Mouse (Mus musculus): Measurements from ENCODE around the gene Enpp1.
A peak's percentile ranks its signal among the peaks of the same experiment; 100 is the strongest.

The Enpp1 gene

DNA sequence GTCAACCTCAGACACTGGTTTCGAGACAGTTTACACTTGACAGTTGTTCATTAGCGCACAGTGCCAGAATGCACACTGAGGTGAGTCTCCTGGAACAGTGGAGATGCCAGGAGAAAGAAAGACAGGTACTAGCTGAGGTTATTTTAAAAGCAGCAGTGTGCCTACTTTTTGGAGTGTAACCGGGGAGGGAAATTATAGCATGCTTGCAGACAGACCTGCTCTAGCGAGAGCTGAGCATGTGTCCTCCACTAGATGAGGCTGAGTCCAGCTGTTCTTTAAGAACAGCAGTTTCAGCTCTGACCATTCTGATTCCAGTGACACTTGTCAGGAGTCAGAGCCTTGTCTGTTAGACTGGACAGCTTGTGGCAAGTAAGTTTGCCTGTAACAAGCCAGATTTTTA lies 114.2 kb downstream of the Enpp1 start:
- DNase-seq (ENCODE audit: low spot score in 2 of 2): no peak

DNA sequence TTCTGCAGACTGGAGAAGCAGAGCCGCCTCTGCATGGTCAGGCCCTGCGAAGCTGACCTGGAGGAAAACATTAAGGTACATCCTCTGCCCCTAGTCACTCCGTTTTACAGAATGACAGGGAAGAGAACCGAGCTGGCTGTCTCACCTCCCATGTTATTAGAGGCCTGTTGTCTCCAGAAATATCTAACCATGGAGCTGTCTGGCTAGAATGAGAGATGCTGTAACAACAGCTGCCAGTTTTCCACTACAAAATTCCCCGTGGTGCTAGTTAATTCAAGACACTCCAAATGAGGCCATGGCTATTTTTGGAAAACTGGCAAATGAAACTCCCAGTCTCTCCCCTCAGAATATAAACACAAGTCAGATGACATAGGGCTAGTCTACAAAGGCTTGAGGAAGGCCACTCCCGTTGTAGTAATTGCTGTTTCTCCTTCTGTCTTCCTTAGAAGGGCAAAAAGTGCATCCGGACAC lies 115.1 kb downstream of the Enpp1 start:
- no peak for DNase-seq (ENCODE audit: low spot score in 2 of 2)

GRCm38 (mm10) chr10:24596003-24596868 lies 115.7 kb downstream of the Enpp1 start:
- DNase-seq (ENCODE audit: low spot score in 2 of 2): no peak

GRCm38 (mm10) chr10:24595250-24596002 lies 116.5 kb downstream of the Enpp1 start, which contains the start of gene Ccn2:
Gene Ccn2 (plus strand): TSS chr10:24595442.
- peak; percentile 15 to 62 for DNase-seq (ENCODE audit: low spot score in 2 of 2)

DNA sequence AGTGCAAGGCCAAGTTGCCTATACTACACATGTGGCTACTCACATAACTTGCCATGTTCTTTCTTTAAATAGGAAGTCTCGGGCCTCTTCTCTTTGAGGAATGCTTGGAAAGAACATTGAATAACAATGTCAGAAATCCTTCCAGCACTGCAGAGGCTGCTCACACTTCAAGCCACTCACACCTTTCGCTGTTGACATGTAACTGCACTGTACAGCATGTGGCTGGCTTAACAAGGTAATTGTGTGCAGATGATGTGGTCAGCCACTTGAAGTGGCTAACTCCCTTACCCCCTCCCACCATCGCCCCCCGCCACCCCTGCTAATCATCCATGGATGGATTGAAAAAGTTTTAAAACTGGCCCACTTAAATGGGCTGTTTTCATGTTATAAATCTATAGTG lies 118.4 kb downstream of the Enpp1 start:
- DNase-seq (ENCODE audit: low spot score in 2 of 2): no peak

DNA sequence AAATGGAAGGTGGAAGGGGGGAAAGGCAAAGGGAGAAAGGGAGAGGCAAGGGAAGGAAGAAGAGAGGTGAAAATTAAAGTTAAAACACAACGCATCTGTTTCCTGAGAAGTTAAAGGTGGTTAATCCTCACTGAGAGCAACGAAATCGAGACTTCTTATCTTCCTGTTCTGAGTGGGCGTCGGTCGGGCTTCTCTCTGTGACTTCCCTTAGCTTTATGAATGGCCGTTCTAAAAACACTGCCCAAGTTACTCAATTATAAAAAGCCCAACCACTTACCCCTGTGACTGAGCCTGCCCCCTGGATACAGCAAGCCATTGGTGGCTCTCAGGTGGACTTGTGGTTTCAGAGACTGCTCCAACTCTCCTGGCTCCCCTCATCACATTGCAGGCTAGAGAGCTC lies 119.0 kb downstream of the Enpp1 start:
- DNase-seq (ENCODE audit: low spot score in 2 of 2): no peak

DNA sequence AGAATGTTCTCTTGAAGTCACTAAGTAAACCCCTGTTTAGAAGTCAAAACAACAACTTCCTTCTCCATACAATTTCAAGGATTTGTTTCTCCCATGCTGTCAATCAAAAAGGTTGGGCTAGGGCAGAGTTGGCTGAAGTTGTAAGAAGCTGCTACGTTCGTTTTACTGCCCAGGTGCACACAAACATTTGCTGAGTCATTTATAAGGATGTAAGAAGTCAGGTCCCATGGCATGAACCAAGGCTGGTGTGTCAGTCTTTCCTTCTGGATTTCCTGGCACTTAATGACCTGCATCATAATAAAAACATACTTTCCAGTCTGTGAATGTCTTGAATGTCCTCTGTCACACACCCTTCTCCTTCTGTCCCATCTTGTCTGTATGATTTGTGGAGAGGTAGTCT lies 119.6 kb downstream of the Enpp1 start:
- no peak for DNase-seq (ENCODE audit: low spot score in 2 of 2)

GRCm38 (mm10) chr10:24591741-24592140 lies 120.2 kb downstream of the Enpp1 start:
- DNase-seq (ENCODE audit: low spot score in 2 of 2): no peak

DNA sequence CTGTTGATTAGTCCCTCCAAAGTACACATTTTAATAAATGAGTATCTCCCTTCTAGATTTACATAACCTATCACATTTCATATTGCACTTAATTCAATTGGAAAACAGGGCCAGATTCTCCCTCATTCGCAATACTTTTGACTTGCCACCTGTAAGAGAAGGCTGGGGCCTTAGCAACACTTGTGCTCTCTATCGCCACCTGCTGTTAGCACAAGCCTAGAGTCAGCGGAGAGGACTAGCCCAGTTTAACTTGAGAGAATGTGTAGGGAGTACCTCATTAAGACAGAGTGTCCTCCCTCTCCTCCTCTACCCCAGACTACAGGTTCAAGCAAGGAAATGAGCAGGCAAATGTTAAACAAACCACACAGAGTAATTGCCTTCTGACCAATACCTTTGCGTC lies 120.8 kb downstream of the Enpp1 start:
- peak; percentile 49 to 82 for DNase-seq (ENCODE audit: low spot score in 2 of 2)

DNA sequence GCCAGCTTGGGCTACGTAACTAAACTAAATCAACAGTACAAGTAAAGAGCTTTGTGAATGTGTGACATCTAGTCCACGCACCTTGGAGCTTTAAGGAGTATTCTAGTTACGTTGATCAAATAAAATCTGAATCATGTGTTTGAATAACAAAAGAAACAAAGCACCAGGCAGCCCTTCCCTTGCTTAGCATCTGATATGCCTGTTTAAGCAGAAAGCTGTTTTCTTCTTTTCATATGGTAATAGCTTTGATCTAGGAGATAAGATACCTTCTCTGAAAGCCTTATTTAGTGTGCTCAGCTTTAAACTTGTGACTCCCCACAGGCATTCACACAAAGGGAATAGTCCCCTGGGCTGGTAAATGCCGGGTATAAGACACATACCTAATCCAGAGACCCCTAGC lies 121.4 kb downstream of the Enpp1 start:
- DNase-seq (ENCODE audit: low spot score in 2 of 2): no peak

- DNase-seq (ENCODE audit: low spot score in 2 of 2): no peak
Observed at GRCm38 (mm10) chr10:24589238-24589637, 122.7 kb downstream of the Enpp1 start.

- DNase-seq (ENCODE audit: low spot score in 2 of 2): no peak
Observed at GRCm38 (mm10) chr10:24588824-24589223, 123.1 kb downstream of the Enpp1 start.

All from spleen, postnatal 4 days (tissue).